Mouse (Mus musculus) left cerebral cortex, adult 9 months (tissue): ENCODE data around the gene Zfp428.

Source experiments
- DNase-seq, 2 experiments: peaks; one replicate each; pipeline ENCODE4 v3.0.0; 2022; ENCODE audit warnings: low spot score in 2 of 2

The Zfp428 gene

DNA sequence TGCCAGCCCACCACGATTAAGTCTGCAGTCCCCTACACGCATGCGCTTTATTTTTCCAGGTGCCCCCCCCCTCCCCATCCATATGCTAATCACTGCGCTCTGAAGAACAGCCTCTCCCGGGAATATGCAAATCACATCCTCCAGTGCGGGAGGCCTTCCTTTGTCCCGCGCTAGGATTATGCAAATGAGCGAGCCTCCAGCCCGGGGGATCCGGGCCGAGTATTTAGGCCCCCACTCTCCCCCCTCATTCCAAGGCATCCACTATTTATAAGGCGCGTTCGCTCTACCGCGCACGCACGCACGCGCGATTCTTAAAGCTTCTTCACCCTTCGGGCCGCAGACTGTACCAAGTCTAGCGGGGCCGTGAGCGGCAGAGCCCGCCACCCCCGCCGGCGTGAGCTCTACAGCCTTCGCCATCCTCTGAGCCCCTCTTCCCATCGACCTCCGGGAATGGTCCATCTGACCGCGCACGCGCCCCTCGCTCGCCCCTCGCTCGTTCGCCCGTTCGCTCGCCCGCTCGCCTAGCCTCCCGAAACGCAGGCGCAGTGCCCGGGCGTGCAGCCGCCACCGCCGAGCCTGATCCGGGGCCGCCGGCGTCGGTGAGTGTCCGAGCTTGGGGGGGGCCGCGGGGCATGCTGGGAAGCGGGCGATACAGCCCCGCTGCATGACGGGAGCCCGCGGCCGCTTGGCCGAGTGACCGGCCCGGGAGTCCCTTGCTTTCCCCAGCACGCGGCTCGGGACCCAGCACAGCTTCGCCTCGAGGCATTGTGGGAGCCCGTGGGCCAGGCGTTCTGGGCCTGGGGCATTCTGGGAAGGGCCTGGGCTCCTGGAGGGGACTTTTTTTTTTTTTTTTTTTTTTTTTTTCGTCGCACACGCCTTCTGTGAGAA is at the start of gene Zfp428:
Zfp428 (plus strand) TSS at position 169 of the 888 bp plus-strand sequence.
- DNase-seq, result peak in 1 of 2 experiments; percentile 81

DNA sequence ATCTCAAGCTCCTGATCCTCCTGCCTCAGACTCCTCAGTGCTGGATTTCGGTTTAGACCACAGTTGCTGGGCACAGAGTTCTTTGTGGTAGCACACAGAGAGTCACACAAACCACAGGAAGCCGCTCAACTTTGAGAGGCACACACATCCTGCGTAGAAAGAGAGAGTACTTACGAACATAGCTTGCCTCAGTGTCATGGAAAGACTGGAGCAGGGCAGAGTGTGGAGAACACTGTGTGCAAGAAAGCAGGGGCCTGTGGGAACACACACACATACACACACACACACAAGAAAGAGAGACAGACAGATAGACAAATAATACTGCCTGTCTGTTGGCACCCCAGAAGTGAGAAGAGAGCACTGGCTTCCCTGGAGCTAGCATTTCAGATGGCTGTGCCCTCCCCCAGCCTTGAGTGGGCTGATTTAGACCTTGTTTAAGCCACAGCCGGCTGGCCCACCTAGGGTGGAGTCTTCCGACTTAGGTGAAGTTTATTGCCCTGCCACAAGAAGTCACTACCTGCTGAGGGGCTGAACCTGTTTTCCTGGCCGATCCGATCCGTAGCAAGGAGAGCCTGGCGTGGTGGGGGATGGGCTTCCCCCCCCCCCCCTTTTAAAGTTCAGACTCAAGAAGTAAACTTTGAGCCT is 49.0 kb upstream of the Zfp428 start:
- DNase-seq, result no peak

DNA sequence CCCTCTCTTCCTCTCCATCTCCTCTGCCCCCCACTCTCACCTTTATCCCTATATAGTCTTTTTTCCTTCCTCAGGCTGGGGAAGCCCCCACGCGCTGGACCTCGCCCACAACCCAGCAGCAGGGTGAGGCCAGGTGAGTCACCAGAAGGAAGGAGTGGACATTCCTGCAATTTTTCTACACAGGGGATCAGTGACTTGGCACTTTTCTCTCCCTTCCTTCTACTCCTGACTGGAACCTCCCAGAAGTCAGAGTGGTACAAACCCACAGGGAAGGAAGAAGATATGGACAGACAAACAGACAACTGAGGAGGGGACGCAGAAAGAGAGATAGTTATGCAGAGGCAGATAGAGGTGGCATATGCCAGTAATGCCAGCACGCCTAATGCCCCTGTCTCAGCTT is 47.4 kb upstream of the Zfp428 start:
- no peak for DNase-seq

DNA sequence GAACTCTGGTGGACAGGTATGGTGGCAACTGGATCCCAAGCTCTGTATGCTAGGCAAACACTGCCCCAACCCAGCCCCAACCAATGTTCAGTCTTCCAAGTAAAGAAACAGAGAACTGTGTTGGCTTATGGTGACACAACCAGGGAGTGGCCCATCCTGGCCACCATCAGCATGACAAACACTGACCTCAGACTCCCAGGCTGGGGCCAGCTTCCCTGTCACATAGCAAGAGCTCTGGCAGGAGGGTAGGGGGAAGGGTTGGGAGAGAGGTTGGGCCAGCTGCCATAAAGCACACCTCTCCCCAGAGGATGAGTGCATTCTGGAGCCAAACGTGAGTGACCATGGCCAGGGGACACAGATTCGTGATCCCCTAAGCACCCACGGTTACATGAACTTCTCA is 47.0 kb upstream of the Zfp428 start:
- DNase-seq, result no peak

DNA sequence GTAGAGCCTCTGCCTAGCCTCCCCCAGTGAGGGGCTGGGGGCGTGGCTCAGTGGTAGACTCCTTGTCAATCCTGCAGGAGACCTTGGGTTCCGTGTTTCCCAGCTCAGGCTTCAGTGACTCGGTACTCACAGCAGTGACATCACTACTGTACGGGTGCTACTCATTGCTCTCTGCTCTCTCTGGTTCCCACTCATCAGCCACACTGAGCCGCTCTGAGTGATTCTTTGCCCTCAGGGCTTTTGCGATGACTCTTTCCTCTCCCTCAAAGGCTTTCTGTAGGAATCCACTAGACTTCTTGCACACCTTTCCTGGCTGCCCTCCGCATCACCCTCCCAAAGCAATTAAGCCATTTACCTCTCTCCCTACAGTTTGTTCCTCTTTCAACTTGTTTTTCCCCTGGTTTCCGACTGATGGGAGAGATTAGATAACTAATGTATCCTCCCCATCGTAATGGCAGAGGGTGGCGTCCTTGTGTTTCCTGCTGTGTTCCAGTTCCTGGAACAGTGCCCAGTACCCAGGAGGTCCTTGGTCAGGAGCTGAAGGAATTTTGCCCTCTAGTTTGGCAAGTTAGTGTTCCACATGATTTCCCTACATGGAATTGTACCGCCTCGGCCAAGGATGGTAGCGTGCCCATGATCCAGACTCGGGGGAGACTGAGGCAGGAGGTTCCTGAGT is 45.3 kb upstream of the Zfp428 start:
- DNase-seq, result no peak

DNA sequence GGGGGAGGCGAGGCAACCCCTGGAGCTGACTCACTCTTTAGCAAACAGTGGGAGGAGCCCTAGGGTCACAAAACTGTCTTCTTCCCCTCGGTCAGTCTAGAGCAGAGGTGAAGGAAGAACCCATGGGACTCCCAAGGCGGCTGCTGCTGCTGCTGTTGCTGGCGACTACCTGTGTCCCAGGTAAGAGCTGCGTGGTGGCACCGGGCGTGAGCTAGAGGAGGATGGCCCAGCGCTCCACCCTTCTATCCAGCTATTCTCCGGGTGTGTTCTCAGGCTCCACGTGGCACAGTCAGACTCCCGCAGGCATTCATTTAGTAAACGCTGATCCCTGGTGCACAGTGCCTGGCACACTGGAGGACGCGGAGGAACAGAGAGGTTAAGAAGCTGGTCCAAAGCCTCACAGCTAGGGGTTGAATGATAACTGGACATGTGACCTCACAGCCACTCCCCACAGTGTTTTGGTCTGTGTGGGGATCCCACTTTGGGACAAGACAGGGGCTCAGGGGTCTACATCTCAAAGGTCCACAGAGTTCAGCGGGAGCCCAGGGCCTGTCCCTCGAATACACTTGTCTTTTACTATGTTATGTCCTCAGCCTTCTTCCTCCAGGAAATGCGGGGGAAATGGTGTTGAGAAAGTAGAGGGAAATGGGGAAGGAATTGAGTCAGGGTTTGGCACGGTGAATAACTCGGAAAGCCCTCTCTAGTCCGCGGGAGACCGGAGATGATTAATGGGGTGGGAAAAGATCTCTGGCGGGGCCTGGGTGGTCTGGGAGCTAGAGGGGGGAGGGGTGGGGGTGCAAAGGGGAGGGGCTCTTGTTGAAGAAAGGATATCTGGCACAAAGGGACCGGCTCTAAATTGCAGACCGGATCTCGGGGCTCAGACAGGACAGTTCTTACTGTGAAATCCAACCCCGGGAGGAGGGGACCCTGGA is 44.2 kb upstream of the Zfp428 start, which contains the start of gene Plaur:
Plaur (plus strand) TSS at position 97 of the 932 bp plus-strand sequence.
- DNase-seq, result no peak

DNA sequence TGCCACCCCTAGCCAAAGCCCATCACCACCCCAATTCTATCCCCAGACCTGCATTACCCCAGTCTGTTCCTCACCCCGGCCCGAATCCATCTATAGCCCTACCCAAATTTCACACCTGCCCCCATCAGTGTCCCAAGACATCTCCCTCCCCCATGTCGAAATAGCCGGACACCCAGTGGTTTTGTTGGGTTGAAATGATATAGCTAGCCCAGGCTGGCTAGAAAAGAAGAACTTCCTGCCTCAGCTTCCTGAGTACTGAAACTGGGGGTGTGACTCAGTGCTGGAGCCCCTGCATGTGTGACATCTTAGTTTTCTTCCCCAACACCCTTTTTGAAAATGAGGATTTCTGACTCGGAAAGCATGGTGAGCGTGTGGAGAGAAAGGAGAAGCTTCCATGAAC is 40.0 kb upstream of the Zfp428 start:
- DNase-seq, result no peak

DNA sequence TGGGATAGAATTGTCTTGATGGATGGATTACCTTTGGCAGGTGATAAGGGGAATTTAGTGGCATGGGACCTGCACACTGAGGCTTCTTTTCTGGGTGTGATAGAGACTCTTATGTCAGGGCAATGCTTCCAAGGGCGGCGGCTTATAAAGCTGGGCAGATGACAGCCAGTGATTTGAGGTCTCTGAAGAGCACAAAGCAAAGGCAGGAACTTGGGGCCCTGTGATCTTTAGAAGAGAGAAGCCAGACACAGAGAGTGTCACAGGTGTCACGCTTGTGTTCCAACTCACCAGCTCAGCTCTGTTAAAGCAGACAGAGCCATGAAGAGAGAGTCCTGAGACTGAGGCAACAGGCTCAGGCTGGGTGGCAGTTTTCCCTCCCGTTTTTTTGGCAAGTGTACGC is 38.9 kb upstream of the Zfp428 start:
- DNase-seq, result no peak

DNA sequence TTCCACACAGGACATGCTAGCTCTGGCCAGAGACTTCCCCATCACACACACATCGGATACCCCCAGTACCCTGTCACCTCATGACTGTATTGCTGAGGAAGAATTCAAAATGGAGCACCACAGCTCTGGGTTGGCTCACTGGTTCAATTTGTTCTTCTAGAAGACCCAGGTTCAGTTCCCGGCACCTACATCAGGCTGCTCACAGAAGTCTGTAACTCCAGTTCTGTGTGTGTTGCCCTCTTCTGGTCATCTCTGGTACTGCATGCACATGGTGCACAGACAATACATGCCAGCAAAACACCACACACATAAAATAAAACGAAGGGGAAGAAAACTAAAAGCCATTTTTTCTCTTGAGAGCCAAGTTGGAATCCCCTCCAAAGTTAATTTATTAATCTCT is 37.7 kb upstream of the Zfp428 start:
- no peak for DNase-seq

DNA sequence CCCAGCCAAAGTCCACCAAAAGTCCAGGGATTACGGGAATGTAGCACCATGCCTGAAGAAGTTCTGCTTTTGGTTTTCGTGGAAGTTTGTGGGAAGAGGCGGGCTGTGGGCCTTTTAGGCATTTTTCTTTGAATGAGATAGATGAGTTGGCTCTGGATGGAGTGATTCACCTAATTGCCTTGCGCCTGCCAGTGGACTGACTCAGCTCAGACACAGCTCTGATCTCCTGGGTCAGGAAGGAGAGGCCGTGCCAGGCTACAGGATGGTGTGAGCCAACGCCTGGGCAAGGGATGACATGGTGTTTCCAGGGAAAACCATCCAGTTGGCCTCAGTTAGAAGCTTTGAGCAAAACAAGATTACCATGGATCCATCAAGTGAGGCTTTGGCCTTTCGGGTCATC is 36.5 kb upstream of the Zfp428 start:
- DNase-seq, result no peak

DNA sequence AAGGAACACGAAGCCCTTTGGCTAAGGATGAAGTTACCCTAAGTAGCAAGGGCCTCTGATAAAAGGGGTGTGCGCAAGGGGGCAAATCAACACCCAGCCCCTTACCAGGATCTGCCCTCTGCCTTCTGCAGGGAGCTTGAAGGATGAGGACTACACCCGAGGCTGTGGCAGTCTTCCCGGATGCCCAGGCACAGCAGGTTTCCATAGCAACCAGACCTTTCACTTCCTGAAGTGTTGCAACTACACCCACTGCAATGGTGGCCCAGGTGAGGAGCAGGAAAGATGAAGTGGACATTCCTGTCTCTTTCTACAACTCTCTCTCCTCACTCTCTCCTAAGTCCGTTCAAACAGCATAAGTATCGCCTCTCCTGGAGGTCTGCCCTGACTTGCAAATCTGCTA is 34.4 kb upstream of the Zfp428 start:
- peak in 1 of 2 experiments; percentile 13 for DNase-seq

DNA sequence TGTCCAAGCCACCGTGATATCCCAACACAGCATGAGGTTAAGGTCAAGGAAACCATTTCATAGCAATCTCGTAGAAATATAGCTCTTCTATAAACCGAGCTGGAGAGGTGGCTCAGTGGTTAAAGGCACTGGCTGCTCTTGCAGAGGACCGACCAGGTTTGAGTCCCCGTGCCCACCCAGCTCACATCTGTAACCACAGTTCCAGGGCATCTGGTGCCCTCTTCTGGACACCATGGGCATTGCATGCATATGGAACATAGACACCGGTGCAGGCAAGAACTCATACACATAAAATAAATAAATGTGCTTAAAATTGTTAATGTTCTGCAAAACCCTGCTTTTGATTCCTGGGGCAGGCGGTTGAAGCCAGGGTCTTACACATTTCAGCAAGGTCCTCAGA is 33.9 kb upstream of the Zfp428 start:
- DNase-seq, result peak in 1 of 2 experiments; percentile 26

DNA sequence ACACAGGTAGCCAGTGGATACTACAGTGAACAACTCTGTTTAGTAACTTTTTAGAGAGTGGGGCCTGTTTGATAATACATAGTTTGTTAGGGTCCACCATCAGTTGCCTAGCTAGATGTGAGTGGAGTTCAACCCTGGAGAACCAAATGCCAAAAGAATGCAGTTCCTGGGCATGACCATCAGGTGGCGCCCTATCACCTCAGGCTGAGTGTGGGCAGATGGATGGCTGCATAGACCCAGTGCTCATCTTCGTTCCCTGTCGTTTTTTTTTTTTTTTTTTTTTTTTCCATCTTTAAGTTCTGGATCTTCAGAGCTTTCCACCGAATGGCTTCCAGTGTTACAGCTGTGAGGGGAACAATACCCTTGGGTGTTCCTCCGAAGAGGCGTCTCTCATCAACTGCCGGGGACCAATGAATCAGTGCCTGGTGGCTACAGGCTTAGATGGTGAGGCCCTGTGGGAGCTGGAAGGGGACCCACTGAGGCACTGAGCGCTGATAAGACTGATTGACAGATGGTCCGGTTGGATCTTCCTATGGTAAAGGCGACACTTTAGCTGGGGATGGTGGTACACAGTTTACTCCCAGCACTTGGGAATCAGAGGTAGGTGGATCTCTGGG is 32.8 kb upstream of the Zfp428 start:
- peak in 1 of 2 experiments; percentile 74 for DNase-seq

DNA sequence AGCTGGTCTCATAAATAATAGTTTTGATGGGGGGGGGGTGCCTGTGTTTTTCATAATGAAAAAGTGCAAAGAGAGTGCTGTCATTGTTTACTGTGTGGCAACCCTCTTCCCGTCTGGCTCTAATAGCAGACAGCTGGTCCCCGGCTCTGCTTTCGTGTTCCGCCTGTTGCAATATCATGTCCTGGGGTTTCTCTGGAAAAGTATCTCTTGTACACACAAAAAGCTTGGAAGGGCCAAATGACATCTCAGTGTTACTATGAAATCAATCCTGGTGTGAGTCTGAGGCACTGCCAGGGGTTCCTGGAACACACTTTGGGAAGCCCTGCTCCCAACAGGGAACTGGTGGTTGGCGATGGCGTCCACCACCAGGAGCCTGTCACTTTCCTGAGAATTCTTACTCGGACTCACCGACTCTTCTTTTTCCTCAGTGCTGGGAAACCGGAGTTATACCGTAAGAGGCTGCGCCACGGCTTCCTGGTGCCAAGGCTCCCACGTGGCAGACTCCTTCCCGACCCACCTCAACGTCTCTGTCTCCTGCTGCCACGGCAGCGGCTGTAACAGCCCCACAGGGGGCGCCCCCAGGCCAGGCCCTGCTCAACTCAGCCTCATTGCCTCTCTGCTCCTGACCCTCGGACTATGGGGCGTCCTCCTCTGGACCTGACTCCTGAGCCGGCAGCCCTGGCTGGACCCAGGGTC is 31.8 kb upstream of the Zfp428 start:
- DNase-seq, result peak in 1 of 2 experiments; percentile 31

DNA sequence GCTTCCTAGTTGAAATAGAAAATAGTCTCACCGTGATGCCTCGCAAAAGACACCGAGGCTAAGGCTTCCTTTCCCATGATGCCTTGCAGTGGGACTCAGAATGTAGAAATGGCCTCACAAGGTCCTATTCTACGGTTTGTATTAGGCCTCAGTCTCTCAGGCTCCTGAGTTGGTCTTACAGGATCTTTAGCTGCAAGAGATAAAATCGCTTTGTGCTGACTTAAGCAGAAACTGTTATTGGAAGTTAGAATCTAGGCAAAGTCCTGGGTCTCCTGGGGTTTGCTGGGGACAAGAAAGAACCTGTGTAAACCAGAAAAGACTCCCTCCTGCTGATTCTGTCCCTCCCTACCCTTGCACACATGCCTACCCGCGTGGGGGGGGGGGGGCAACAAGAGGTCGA is 30.5 kb upstream of the Zfp428 start:
- DNase-seq, result no peak

DNA sequence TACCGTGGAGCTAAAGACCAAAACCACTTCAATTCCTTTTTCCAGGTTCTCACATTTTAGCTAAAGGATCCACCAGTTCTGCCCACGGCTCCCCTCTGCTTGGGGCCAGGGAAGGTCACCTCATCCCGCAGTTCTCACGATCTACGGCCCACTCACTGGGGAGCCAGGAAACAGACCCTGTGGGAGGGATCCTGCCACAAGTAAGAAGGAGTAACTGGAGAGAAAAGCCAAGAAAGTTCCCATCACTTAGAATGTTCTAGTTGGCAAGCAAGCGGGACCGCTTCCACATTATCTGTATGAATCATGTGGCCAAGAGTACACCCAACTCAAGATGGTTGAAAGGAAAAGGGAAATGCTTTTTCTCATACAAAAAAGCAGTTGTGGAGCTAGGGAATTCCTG is 29.9 kb upstream of the Zfp428 start:
- DNase-seq, result peak in 1 of 2 experiments; percentile 60

DNA sequence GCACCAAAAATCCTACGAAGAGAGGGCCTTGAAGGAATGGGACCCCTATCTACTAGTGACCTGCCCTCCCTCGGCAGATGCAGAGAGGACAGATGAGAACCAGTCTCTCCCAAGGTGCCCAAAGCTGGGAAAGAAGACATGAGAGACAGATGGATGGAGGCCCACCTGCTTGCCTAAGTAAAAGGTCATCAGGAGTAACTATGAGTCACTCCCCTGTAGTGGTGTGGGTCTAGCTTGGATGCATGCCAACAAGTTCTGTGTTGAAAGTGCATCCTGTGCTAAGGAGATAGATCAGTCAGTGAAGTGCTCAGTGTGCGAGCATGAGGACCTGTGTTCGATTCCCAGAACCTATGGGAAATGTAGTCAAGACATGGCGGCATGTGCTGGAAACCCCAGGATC is 27.9 kb upstream of the Zfp428 start:
- DNase-seq, result no peak

DNA sequence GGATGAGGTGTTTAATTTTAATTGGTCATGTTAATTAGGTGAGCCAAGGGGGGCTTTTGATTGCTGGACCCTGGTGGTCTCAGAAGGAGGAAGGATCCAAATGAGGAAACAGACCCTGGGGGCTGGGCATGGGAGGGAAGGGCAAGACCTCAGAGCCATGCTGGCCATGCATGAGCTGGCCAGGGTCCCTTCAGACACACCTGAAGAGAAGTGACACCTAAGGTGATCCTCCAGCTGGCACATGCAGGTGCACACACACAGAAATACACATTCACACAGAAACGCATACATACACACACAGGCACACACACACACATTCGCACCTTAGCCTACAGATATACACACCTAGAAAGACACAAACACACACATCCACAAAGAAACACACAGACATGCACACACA is 27.1 kb upstream of the Zfp428 start:
- no peak for DNase-seq

DNA sequence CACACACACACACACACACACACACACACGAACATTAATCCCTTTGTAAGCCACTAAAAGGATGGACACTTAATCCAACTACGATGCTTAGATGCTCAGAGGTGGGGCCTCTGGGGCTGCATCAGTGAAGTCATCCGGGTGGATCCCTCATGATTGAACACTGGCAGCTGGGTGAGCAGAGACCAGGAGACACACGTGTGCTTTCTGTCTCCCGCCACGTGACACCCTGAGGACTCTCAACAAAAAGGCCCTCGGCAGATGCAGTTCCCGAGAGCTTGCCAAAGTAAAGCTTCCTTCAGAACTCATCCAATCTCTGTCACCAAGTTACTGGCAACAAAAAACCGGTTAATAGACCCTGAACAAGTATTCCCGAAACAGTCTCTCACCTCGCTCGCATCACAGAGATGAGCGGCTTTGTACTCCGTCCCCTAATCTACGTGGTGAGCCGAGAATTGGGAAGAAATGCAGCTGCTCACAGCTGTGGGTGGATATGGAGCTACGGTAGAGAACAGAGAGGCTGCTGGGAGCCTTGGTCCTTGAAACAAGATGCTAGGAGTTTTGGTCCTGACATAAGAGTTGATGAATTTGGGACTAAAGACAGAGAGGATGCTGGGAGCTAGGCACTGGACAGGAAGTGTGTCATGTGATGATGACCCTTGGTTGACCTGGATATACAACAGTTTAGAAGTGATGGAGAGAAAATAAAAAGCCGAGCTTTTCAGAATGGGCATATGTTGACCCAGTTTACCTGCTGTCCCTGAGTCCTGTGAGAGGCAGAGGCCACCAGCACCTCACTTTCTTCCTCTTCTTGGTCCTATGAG is 26.5 kb upstream of the Zfp428 start:
- DNase-seq, result peak in 1 of 2 experiments; percentile 56
